Mouse (Mus musculus): ENCODE measurements around the gene Tmem26. TPM values are rescaled to one million over a fixed set of nuclear protein-coding genes. Genes with fewer than 3 reads are reported as not detected.

Tmem26 gene
- 1.8 and 3.3 TPM in 2 replicates for polyA plus RNA-seq (2015; fragmentation: Nextera tagmentation; extraction: Ambion mirVana)

DNA sequence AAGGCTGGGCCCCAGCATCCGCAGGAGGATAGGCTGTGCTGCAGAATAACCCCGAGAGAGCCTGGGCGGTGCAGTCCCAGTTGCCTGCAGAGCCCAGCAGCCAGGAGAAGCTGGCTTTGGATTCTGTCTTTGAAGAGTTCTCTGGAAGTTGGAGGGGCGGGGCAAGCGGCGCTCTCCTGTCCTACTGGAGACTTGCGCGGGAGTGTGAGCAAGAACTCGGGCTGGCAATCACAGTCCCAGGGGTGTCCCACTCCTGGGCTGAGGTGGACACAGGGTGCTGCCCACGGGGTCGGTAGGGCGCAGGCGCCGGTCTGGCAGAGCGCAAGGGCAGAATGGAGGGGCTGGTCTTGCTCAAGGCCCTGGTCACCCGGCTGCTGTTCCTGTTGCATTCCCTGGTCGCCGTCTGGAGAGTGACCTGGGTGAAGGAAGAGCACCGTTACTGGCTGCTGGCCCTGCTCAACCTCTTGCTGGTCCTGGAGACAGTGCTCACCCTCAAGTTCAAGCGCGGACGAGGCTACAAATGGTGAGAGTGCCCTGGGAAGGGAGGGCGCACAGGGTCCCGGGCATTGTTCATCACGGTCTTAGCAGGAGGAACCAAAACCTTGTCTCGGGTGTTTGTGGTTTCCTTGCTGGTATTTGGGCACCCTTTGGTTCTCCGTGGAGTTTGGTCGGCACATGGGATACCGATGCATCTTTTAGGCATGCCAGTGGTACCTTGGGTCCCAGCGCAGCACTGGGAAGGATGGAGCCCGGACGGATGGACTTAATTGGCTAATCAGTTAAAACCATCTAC is at the start of gene Tmem26:
TSS of gene Tmem26 (plus strand) at position 79 of the 793 bp plus-strand sequence.
- H3K4me3 ChIP-seq (replicated peaks; ENCODE audit: low read length) = peak within 1 kb of the TSS; percentile 47
- ATAC-seq = peak; percentile 49
- no peaks in the 10 kb centered on the region for H3K36me3 ChIP-seq (ENCODE audit: control insufficient read depth, insufficient read depth)
- under 1% methylated on average over 32 of the region's 32 CpGs for WGBS
- H3K9ac ChIP-seq (replicated peaks; ENCODE audit: low read depth, low read length) = peak within 1 kb of the TSS; percentile 57
- H3K4me1 ChIP-seq (replicated peaks; ENCODE audit: control insufficient read depth, insufficient read depth, low read length) = peaks cover 14% of the 10 kb centered on the region
- no peak within 1 kb of the TSS for H3K27ac ChIP-seq (ENCODE audit: low read length)
- no peaks in the 10 kb centered on the region for H3K9me3 ChIP-seq (ENCODE audit: control insufficient read depth, low read length)
- H3K4me2 ChIP-seq (ENCODE audit: low read length) = peak within 1 kb of the TSS; percentile 88
- H3K27me3 ChIP-seq (replicated peaks; ENCODE audit: control insufficient read depth, insufficient read depth, low read length) = peaks cover 12% of the 10 kb centered on the region

DNA sequence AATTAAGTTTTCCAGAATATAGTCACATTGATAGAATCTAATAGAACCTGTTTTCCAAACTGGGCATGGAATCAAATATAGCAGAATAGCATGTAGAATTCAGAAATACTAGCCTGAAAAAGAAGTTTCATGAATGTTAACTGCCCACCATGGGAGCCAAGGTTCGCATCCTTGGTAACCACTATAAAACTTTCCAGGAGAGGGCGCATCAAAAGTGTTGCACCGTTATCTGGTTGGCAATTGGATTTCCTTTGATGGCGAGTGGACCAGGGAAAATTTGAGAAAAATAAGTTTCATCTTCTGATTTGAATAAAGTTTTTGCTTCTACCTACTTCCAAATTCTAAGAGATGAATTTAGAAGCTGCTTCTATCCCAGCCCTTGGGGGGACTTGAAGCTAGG is 44.8 kb upstream of the Tmem26 start:
- Histone ChIP-seq H3K27ac (ENCODE audit: low read length) (no peak overlapping the region), H3K9ac (replicated peaks; ENCODE audit: low read depth, low read length) (no peak overlapping the region), H3K27me3 (replicated peaks; ENCODE audit: control insufficient read depth, insufficient read depth, low read length) (no peaks in the 10 kb centered on the region), H3K9me3 (ENCODE audit: control insufficient read depth, low read length) (no peaks in the 10 kb centered on the region), H3K4me1 (replicated peaks; ENCODE audit: control insufficient read depth, insufficient read depth, low read length) (no peaks in the 10 kb centered on the region), H3K4me3 (replicated peaks; ENCODE audit: low read length) (no peak overlapping the region), H3K4me2 (ENCODE audit: low read length) (no peak overlapping the region), H3K36me3 (ENCODE audit: control insufficient read depth, insufficient read depth) (no peaks in the 10 kb centered on the region)
- WGBS = 72% methylated on average over 4 of the region's 4 CpGs
- no peak for ATAC-seq

DNA sequence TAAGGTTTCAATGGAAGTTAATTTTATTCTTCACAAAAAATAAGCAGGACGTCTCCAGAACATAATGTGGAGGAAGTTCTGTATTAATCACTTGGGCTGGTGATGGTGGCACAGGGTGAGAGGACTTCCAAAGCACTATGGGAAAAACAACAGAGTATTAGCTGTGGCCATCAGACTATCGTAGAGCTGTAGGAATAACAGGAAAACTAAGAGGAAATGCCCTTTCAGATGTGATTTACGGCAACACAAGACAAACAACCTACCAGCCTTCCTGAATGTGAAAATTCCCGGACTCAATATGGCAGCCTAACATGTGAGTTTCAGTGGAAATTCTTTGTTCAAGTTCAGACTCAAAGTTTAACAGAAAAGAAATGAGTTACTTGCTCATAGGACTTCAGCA is 42.2 kb upstream of the Tmem26 start:
- H3K27ac ChIP-seq (ENCODE audit: low read length) = no peak overlapping the region
- no peak overlapping the region for H3K9ac ChIP-seq (replicated peaks; ENCODE audit: low read depth, low read length)
- no peaks in the 10 kb centered on the region for H3K9me3 ChIP-seq (ENCODE audit: control insufficient read depth, low read length)
- no peaks in the 10 kb centered on the region for H3K36me3 ChIP-seq (ENCODE audit: control insufficient read depth, insufficient read depth)
- no peak overlapping the region for H3K4me3 ChIP-seq (replicated peaks; ENCODE audit: low read length)
- H3K4me2 ChIP-seq (ENCODE audit: low read length) = no peak overlapping the region
- no peaks in the 10 kb centered on the region for H3K4me1 ChIP-seq (replicated peaks; ENCODE audit: control insufficient read depth, insufficient read depth, low read length)
- 89% methylated on average over 4 of the region's 4 CpGs for WGBS
- no peak for ATAC-seq
- no peaks in the 10 kb centered on the region for H3K27me3 ChIP-seq (replicated peaks; ENCODE audit: control insufficient read depth, insufficient read depth, low read length)

DNA sequence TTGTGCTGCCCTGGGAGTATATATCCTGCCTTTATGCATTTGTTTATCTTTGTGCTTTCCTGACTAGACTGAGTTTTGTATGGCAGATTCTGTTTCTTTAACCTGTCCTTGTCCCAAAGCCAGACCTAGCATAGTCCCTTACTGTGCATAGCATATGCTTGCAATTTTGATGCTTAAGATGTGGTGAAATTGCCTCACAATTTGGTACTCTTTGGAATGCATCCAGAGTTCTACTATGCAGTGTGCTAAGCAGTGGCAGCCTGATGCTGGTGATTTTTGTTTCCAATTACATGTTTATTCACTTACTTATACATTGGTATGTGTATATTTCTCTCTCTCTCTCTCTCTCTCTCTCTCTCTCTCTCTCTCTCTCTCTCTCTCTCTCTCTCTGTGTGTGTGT is 37.9 kb upstream of the Tmem26 start:
- Histone ChIP-seq H3K4me1 (replicated peaks; ENCODE audit: control insufficient read depth, insufficient read depth, low read length) (no peaks in the 10 kb centered on the region), H3K36me3 (ENCODE audit: control insufficient read depth, insufficient read depth) (no peaks in the 10 kb centered on the region), H3K9ac (replicated peaks; ENCODE audit: low read depth, low read length) (no peak overlapping the region), H3K4me2 (ENCODE audit: low read length) (no peak overlapping the region), H3K4me3 (replicated peaks; ENCODE audit: low read length) (no peak overlapping the region), H3K27ac (ENCODE audit: low read length) (no peak overlapping the region), H3K27me3 (replicated peaks; ENCODE audit: control insufficient read depth, insufficient read depth, low read length) (no peaks in the 10 kb centered on the region), H3K9me3 (ENCODE audit: control insufficient read depth, low read length) (no peaks in the 10 kb centered on the region)
- ATAC-seq = no peak

DNA sequence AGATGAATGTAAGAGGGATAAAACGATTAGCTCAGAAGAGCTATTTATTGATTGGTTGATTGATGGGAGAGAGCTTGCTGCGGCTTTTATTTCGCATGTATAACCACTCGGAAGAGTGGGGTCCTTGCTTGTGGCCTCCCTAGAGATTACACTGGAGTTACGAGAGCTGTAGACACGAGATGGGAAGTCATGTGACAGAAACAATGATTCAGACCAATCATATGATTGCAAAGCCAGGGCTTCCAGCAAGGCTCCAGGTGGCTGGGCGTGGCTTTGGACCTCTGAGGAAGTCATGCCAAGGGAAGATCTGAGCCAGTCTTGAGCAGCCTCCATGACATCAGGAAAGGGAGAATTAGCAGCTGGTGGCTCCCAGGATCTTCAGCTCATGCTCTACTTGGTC is 32.3 kb upstream of the Tmem26 start:
- ATAC-seq = no peak
- H3K4me2 ChIP-seq (ENCODE audit: low read length) = no peak overlapping the region
- H3K9me3 ChIP-seq (ENCODE audit: control insufficient read depth, low read length) = no peaks in the 10 kb centered on the region
- H3K36me3 ChIP-seq (ENCODE audit: control insufficient read depth, insufficient read depth) = no peaks in the 10 kb centered on the region
- H3K4me3 ChIP-seq (replicated peaks; ENCODE audit: low read length) = no peak overlapping the region
- H3K27me3 ChIP-seq (replicated peaks; ENCODE audit: control insufficient read depth, insufficient read depth, low read length) = no peaks in the 10 kb centered on the region
- no peak overlapping the region for H3K27ac ChIP-seq (ENCODE audit: low read length)
- 86% methylated on average over 7 of the region's 7 CpGs for WGBS
- H3K9ac ChIP-seq (replicated peaks; ENCODE audit: low read depth, low read length) = no peak overlapping the region
- H3K4me1 ChIP-seq (replicated peaks; ENCODE audit: control insufficient read depth, insufficient read depth, low read length) = no peaks in the 10 kb centered on the region

DNA sequence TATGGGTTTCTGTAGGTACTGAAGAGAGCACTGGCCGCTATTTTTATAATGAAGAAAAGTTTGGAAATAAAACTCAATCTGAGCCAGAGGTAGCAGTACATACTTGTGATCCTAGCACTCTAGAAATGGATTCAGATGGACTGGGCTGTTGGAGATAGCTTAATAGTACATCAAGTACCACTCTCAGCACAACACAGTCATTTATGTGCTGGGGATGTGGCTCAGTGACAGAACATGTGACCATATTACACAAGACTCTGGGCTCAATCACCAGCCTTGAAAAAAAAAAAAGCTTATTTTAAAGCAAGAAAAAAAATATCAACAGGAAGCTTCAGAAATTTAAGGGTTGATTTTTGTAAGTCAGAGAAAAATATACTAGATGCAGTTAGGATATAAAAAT is 31.0 kb upstream of the Tmem26 start:
- Histone ChIP-seq H3K4me1 (replicated peaks; ENCODE audit: control insufficient read depth, insufficient read depth, low read length) (no peaks in the 10 kb centered on the region), H3K9ac (replicated peaks; ENCODE audit: low read depth, low read length) (no peak overlapping the region), H3K4me2 (ENCODE audit: low read length) (no peak overlapping the region), H3K27ac (ENCODE audit: low read length) (no peak overlapping the region), H3K4me3 (replicated peaks; ENCODE audit: low read length) (no peak overlapping the region), H3K27me3 (replicated peaks; ENCODE audit: control insufficient read depth, insufficient read depth, low read length) (no peaks in the 10 kb centered on the region), H3K36me3 (ENCODE audit: control insufficient read depth, insufficient read depth) (no peaks in the 10 kb centered on the region), H3K9me3 (ENCODE audit: control insufficient read depth, low read length) (no peaks in the 10 kb centered on the region)
- 97% methylated on average over 1 of the region's 1 CpGs for WGBS
- no peak for ATAC-seq

DNA sequence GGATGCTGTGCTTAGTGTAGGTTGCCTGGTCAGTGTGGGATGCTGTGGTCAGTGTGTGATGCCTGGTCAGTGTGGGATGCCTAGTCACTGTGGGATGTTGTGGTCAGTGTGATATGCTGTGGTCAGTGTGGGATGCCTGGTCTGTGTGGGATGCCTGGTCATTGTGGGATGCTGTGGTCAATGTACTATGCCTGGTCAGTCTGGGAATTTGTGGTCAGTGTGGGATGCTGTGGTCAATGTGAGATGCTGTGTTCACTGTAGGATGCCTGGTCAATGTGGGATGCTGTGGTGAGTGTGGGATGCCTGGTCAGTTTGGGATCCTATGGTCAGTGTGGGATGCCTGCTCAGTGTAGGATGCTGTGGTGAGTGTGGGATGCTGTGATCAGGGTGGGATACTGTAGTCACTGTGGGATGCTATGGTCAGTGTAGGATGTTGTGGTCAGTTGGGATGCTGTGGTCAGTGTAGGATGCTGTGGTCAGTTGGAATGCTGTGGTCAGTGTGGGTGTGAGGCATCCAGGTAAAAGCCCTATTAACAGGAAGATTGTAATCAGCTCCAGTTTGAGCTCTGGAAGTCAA is 27.6 kb upstream of the Tmem26 start:
- H3K9me3 ChIP-seq (ENCODE audit: control insufficient read depth, low read length) = no peaks in the 10 kb centered on the region
- H3K9ac ChIP-seq (replicated peaks; ENCODE audit: low read depth, low read length) = no peak overlapping the region
- H3K27me3 ChIP-seq (replicated peaks; ENCODE audit: control insufficient read depth, insufficient read depth, low read length) = no peaks in the 10 kb centered on the region
- no peak overlapping the region for H3K27ac ChIP-seq (ENCODE audit: low read length)
- no peak overlapping the region for H3K4me3 ChIP-seq (replicated peaks; ENCODE audit: low read length)
- no peaks in the 10 kb centered on the region for H3K36me3 ChIP-seq (ENCODE audit: control insufficient read depth, insufficient read depth)
- ATAC-seq = no peak
- H3K4me2 ChIP-seq (ENCODE audit: low read length) = no peak overlapping the region
- H3K4me1 ChIP-seq (replicated peaks; ENCODE audit: control insufficient read depth, insufficient read depth, low read length) = no peaks in the 10 kb centered on the region

DNA sequence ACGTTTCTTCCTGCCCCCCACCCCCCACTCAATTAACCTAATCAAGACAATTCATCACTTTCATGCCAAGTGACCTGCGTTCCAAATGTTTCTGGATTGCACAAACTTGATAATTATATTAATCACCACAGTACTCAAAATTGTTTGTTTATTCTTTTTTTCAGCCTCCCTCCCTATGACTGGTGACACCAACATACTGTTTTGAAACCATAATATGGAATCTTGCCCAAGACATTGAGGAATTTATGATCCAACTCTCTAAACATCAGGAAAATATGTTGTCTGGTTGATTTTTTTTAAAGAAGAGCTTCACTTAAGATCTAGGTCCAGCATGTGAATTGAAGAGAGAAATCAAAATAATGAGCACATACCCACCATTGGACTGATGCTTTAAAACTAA is 19.2 kb upstream of the Tmem26 start:
- Histone ChIP-seq H3K36me3 (ENCODE audit: control insufficient read depth, insufficient read depth) (no peaks in the 10 kb centered on the region), H3K27ac (ENCODE audit: low read length) (no peak overlapping the region), H3K9me3 (ENCODE audit: control insufficient read depth, low read length) (no peaks in the 10 kb centered on the region), H3K4me2 (ENCODE audit: low read length) (no peak overlapping the region), H3K4me3 (replicated peaks; ENCODE audit: low read length) (no peak overlapping the region), H3K9ac (replicated peaks; ENCODE audit: low read depth, low read length) (no peak overlapping the region), H3K27me3 (replicated peaks; ENCODE audit: control insufficient read depth, insufficient read depth, low read length) (no peaks in the 10 kb centered on the region), H3K4me1 (replicated peaks; ENCODE audit: control insufficient read depth, insufficient read depth, low read length) (no peaks in the 10 kb centered on the region)
- 77% methylated on average over 2 of the region's 2 CpGs for WGBS
- ATAC-seq = no peak

DNA sequence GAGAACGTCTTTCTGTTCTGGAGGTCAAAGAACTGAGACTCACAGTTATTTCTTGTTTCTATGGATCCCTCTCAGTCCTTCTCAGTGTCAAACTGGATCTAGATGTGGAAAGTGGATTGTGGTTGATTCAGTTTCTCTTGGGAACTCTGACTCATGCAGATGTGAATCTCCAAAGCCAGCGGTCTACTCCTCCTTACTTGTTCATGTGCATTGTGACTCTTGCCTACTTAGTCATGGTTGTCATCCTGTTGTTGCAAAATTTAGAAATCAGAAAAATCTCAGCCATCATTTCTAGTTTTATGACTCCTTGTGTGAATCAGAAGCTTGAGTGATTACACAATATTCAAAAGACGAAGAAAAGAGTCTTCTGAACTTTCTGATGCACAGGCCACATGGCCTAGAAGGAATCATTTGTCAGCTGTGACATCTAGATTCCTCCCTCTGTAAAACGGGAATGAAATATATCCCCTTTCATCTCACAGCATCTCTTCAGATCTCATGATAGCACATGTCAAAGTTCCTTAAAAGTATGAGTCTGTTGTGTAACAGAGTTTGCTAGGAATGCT is 17.9 kb upstream of the Tmem26 start:
- no peaks in the 10 kb centered on the region for H3K36me3 ChIP-seq (ENCODE audit: control insufficient read depth, insufficient read depth)

More for the DNA sequence above, 17.9 kb upstream of the Tmem26 start:
- H3K27me3 ChIP-seq (replicated peaks; ENCODE audit: control insufficient read depth, insufficient read depth, low read length) = no peaks in the 10 kb centered on the region
- H3K4me1 ChIP-seq (replicated peaks; ENCODE audit: control insufficient read depth, insufficient read depth, low read length) = no peaks in the 10 kb centered on the region
- no peak for ATAC-seq
- H3K4me2 ChIP-seq (ENCODE audit: low read length) = no peak overlapping the region
- no peak overlapping the region for H3K4me3 ChIP-seq (replicated peaks; ENCODE audit: low read length)
- no peak overlapping the region for H3K9ac ChIP-seq (replicated peaks; ENCODE audit: low read depth, low read length)
- WGBS = 88% methylated on average over 4 of the region's 4 CpGs
- H3K27ac ChIP-seq (ENCODE audit: low read length) = no peak overlapping the region
- no peaks in the 10 kb centered on the region for H3K9me3 ChIP-seq (ENCODE audit: control insufficient read depth, low read length)

Data from forebrain, embryonic 16.5 days (tissue).